Mouse (Mus musculus) intestine, embryonic 16.5 days (tissue): Measurements from ENCODE around the gene Ush2a. TPM values are rescaled to one million over a fixed set of nuclear protein-coding genes. Genes with fewer than 3 reads are reported as not detected.

Experiments used
- ATAC-seq: fragments of 200-750 bp; cut with Nextera tagmentation; 2 replicates; pipeline ENCODE4 v1.8.0; 2017; ENCODE audit warnings: moderate TSS enrichment, moderate library complexity
- H3K27ac ChIP-seq: fragments of 300-500 bp; sonication (generic); 2 replicates; pipeline ENCODE4 v1.5.1; 2014; ENCODE audit warnings: mild to moderate bottlenecking, low read length
- H3K27me3 ChIP-seq: fragments of 300-500 bp; sonication (generic); replicated peaks from 2 replicates; pipeline ENCODE4 v1.6.1; 2014; ENCODE audit warnings: low read length, control low read depth, mixed read lengths; ENCODE audit not compliant: control insufficient read depth, insufficient read depth
- H3K36me3 ChIP-seq: fragments of 300-500 bp; sonication (generic); 2 replicates; pipeline ENCODE4 v1.6.1; 2014; ENCODE audit warnings: low read length, control low read depth; ENCODE audit not compliant: control insufficient read depth, insufficient read depth
- H3K4me1 ChIP-seq: fragments of 300-500 bp; sonication (generic); 2 replicates; pipeline ENCODE4 v1.6.1; 2014; ENCODE audit warnings: low read length, control low read depth, mixed read lengths; ENCODE audit not compliant: control insufficient read depth, insufficient read depth
- H3K4me2 ChIP-seq: fragments of 300-500 bp; sonication (generic); 2 replicates; pipeline ENCODE4 v1.6.1; 2014; ENCODE audit warnings: low read depth, low read length, control low read depth
- H3K4me3 ChIP-seq: fragments of 300-500 bp; sonication (generic); 2 replicates; pipeline ENCODE4 v1.5.1; 2014; ENCODE audit warnings: mild to moderate bottlenecking, low read length
- H3K9ac ChIP-seq: fragments of 300-500 bp; sonication (generic); 2 replicates; pipeline ENCODE4 v1.6.1; 2014; ENCODE audit warnings: low read depth, low read length
- H3K9me3 ChIP-seq: fragments of 300-500 bp; sonication (generic); 2 replicates; pipeline ENCODE4 v1.6.1; 2016; ENCODE audit warnings: low read length, control low read depth; ENCODE audit not compliant: control insufficient read depth
- WGBS: fragments of 180-500 bp; shearing (Covaris S2); extraction: QIAGEN DNeasy Blood & Tissue Kit; methylation state at CpG from one replicate; pipeline ENCODE4 v1.1.7; 2014; 5-methylcytosine and 5-hydroxymethylcytosine counted together
- polyA plus RNA-seq: library from polyadenylated mRNA; unstranded; fragments of >200 nt; fragmentation: Nextera tagmentation; extraction: Ambion mirVana; gene quantifications from 2 replicates; pipeline ENCODE4 v1.2.1, GENCODE M21; 2015

The Ush2a gene
- polyA plus RNA-seq, 1 experiment from 2014 or later = 0.06 TPM

DNA sequence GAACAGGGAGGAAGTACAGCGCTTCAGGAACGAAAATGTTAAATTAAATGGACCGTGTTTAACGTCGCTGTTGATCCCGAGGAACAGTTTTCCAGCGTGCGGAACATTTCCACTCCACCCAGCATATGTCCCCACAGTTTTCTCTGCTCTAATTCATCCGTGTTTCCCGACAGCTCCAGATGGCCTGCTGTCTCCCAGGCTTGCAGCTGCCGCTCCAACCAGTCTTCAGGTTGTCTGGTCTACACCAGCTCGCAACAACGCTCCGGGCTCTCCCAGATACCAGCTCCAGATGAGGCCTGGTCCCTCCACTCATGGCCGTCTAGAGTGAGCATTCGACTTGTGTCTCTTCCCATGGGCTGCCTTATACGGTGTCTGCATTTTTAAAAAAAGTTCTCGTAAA lies 452.3 kb downstream of the Ush2a start:
- Histone ChIP-seq H3K27me3 (no peaks in the 10 kb centered on the region), H3K4me3 (no peak overlapping the region), H3K4me1 (no peaks in the 10 kb centered on the region), H3K9ac (no peak overlapping the region), H3K27ac (no peak overlapping the region), H3K36me3 (no peaks in the 10 kb centered on the region), H3K9me3 (no peaks in the 10 kb centered on the region), H3K4me2 (no peak overlapping the region)
- WGBS = 86% methylated on average over 18 of the region's 18 CpGs
- ATAC-seq = no peak

GRCm38 (mm10) chr1:188714941-188715340 lies 453.1 kb downstream of the Ush2a start:
- Histone ChIP-seq H3K4me1 (no peaks in the 10 kb centered on the region), H3K4me2 (no peak overlapping the region), H3K9me3 (no peaks in the 10 kb centered on the region), H3K9ac (no peak overlapping the region), H3K36me3 (no peaks in the 10 kb centered on the region), H3K27ac (no peak overlapping the region), H3K4me3 (no peak overlapping the region), H3K27me3 (no peaks in the 10 kb centered on the region)
- 90% methylated on average over 7 of the region's 7 CpGs for WGBS
- no peak for ATAC-seq

GRCm38 (mm10) chr1:188716886-188717285 lies 455.1 kb downstream of the Ush2a start:
- H3K4me3 ChIP-seq = no peak overlapping the region
- no peaks in the 10 kb centered on the region for H3K4me1 ChIP-seq
- H3K4me2 ChIP-seq = no peak overlapping the region
- H3K9me3 ChIP-seq = no peaks in the 10 kb centered on the region
- H3K9ac ChIP-seq = no peak overlapping the region
- no peak overlapping the region for H3K27ac ChIP-seq
- ATAC-seq = no peak
- H3K27me3 ChIP-seq = no peaks in the 10 kb centered on the region
- H3K36me3 ChIP-seq = no peaks in the 10 kb centered on the region
- WGBS = 62% methylated on average over 3 of the region's 3 CpGs

- Histone ChIP-seq H3K27ac (no peak overlapping the region), H3K4me3 (no peak overlapping the region), H3K9ac (no peak overlapping the region), H3K27me3 (no peaks in the 10 kb centered on the region), H3K4me1 (no peaks in the 10 kb centered on the region), H3K9me3 (no peaks in the 10 kb centered on the region), H3K4me2 (no peak overlapping the region), H3K36me3 (no peaks in the 10 kb centered on the region)
- 68% methylated on average over 17 of the region's 17 CpGs for WGBS
- no peak for ATAC-seq
Measured at GRCm38 (mm10) chr1:188725122-188725995, 463.5 kb downstream of the Ush2a start.

DNA sequence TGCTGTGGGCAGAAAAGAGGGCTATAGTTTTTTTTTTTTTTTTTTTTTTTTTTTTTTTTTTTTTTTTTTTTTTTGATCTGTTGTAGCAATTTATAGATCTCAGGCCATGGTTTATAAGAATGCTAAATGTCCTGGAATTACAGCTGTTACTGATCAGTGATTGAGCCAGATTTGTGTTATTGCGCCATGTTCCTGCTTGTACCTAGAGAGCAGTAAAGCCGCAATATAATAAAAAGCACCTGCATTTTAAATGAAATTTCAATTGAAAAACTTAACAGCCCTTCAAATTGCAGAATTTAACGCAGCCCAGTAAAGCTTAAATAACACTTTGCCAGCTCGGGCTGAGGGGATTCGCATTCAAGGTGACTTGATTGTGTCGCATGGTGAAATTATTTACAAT lies 465.1 kb downstream of the Ush2a start:
- Histone ChIP-seq H3K4me3 (no peak overlapping the region), H3K27me3 (no peaks in the 10 kb centered on the region), H3K9ac (no peak overlapping the region), H3K4me2 (no peak overlapping the region), H3K36me3 (no peaks in the 10 kb centered on the region), H3K9me3 (no peaks in the 10 kb centered on the region), H3K27ac (no peak overlapping the region), H3K4me1 (no peaks in the 10 kb centered on the region)
- WGBS = 81% methylated on average over 6 of the region's 6 CpGs
- no peak for ATAC-seq

DNA sequence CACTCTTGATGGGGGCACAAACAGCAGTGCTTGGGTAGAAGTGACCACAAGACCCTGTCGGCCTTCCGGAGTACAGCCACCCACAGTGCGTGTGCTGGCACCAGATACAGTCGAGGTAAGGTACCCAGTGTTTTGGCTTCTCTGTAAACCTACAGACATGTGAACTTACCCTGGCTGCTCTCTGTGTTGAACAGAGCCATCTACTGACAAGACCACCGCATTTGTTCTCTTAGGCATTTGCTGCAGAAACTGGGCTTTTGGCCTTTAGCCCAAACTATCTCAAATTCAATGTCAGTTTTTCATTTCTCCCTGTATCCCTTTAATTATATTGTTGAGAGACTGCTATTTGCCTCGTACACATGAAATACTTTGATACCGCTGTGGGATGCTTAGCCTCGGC lies 466.8 kb downstream of the Ush2a start:
- Histone ChIP-seq H3K36me3 (no peaks in the 10 kb centered on the region), H3K4me1 (no peaks in the 10 kb centered on the region), H3K27me3 (no peaks in the 10 kb centered on the region), H3K27ac (no peak overlapping the region), H3K9me3 (no peaks in the 10 kb centered on the region), H3K9ac (no peak overlapping the region), H3K4me2 (no peak overlapping the region), H3K4me3 (no peak overlapping the region)
- no peak for ATAC-seq
- 84% methylated on average over 8 of the region's 8 CpGs for WGBS

- Histone ChIP-seq H3K27ac (no peak overlapping the region), H3K9ac (no peak overlapping the region), H3K4me2 (no peak overlapping the region), H3K4me1 (no peaks in the 10 kb centered on the region), H3K27me3 (no peaks in the 10 kb centered on the region), H3K36me3 (no peaks in the 10 kb centered on the region), H3K9me3 (no peaks in the 10 kb centered on the region), H3K4me3 (no peak overlapping the region)
- WGBS = 68% methylated on average over 7 of the region's 7 CpGs
- ATAC-seq = no peak
Measured at GRCm38 (mm10) chr1:188729179-188729578, 467.4 kb downstream of the Ush2a start.

GRCm38 (mm10) chr1:188734741-188735266 lies 473.0 kb downstream of the Ush2a start:
- ATAC-seq = peak; percentile 71
- H3K27ac ChIP-seq = no peak overlapping the region
- H3K9me3 ChIP-seq = no peaks in the 10 kb centered on the region
- no peaks in the 10 kb centered on the region for H3K4me1 ChIP-seq
- H3K4me2 ChIP-seq = no peak overlapping the region
- no peak overlapping the region for H3K9ac ChIP-seq
- no peak overlapping the region for H3K4me3 ChIP-seq
- 59% methylated on average over 7 of the region's 7 CpGs for WGBS
- no peaks in the 10 kb centered on the region for H3K27me3 ChIP-seq
- H3K36me3 ChIP-seq = no peaks in the 10 kb centered on the region

DNA sequence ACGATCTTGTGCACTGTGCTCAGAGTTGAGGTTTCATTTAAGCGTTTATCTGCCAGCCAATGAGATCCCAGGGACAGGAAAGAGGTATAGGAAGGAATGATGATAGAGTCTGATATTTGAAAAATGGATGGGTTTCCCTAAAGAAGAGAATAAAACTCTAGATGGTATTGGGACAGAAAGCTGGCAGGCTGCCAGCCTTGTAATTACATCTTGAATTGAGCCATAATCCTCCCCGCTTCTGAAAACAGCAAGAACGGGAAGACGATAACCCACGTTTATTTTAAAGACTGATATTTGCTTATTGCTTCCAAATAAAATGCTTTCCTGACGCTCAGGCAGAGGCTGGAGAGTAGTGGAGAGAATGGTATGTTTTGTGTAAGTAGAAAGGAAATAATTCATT lies 481.1 kb downstream of the Ush2a start:
- no peaks in the 10 kb centered on the region for H3K4me1 ChIP-seq
- no peak overlapping the region for H3K4me3 ChIP-seq
- no peaks in the 10 kb centered on the region for H3K9me3 ChIP-seq
- H3K9ac ChIP-seq = no peak overlapping the region
- 38% methylated on average over 7 of the region's 7 CpGs for WGBS
- no peak overlapping the region for H3K27ac ChIP-seq
- H3K27me3 ChIP-seq = no peaks in the 10 kb centered on the region
- ATAC-seq = no peak
- H3K4me2 ChIP-seq = no peak overlapping the region
- no peaks in the 10 kb centered on the region for H3K36me3 ChIP-seq
